Mouse (Mus musculus): ENCODE data around the gene Trpv6. TPM values are rescaled to one million over a fixed set of nuclear protein-coding genes. Genes with fewer than 3 reads are reported as not detected.

Trpv6 gene
- polyA plus RNA-seq, 1 experiment: 0.26 TPM

- no peak for TF ChIP-seq POLR2A (IDR thresholded peaks at IDR 0.05; ENCODE audit: borderline replicate concordance, insufficient read depth, low read length)
- TF ChIP-seq CTCF (IDR thresholded peaks at IDR 0.05; ENCODE audit: borderline replicate concordance, insufficient read depth, low read depth, low read length): no peak
- Histone ChIP-seq H3K27me3 (ENCODE audit: control insufficient read depth, insufficient read depth, low read length) (no peaks in the 10 kb centered on the region), H3K27ac (ENCODE audit: insufficient read depth, low read length) (no peak overlapping the region), H3K4me1 (ENCODE audit: control insufficient read depth, insufficient read depth, low read length) (no peaks in the 10 kb centered on the region), H3K4me3 (replicated peaks; ENCODE audit: insufficient read depth, low read depth, low read length) (no peak overlapping the region)
- 69% methylated on average over 3 of the region's 3 CpGs for WGBS
- no peak for DNase-seq
Measured at GRCm38 (mm10) chr6:41640449-41640848, 4.2 kb upstream of the Trpv6 start.

GRCm38 (mm10) chr6:41637927-41638506 is 1.8 kb upstream of the Trpv6 start:
- Histone ChIP-seq H3K27me3 (ENCODE audit: control insufficient read depth, insufficient read depth, low read length) (no peaks in the 10 kb centered on the region), H3K27ac (ENCODE audit: insufficient read depth, low read length) (no peak overlapping the region), H3K4me3 (replicated peaks; ENCODE audit: insufficient read depth, low read depth, low read length) (no peak overlapping the region), H3K4me1 (ENCODE audit: control insufficient read depth, insufficient read depth, low read length) (no peaks in the 10 kb centered on the region)
- TF ChIP-seq CTCF (IDR thresholded peaks at IDR 0.05; ENCODE audit: borderline replicate concordance, insufficient read depth, low read depth, low read length) (no peak), POLR2A (IDR thresholded peaks at IDR 0.05; ENCODE audit: borderline replicate concordance, insufficient read depth, low read length) (no peak)
- WGBS: 82% methylated on average over 6 of the region's 6 CpGs
- DNase-seq: no peak

GRCm38 (mm10) chr6:41637393-41637792 is 1.2 kb upstream of the Trpv6 start:
- DNase-seq: no peak
- H3K4me1 ChIP-seq (ENCODE audit: control insufficient read depth, insufficient read depth, low read length): no peaks in the 10 kb centered on the region
- 43% methylated on average over 1 of the region's 1 CpGs for WGBS
- no peak overlapping the region for H3K4me3 ChIP-seq (replicated peaks; ENCODE audit: insufficient read depth, low read depth, low read length)
- TF ChIP-seq POLR2A (IDR thresholded peaks at IDR 0.05; ENCODE audit: borderline replicate concordance, insufficient read depth, low read length): no peak
- TF ChIP-seq CTCF (IDR thresholded peaks at IDR 0.05; ENCODE audit: borderline replicate concordance, insufficient read depth, low read depth, low read length): no peak
- H3K27me3 ChIP-seq (ENCODE audit: control insufficient read depth, insufficient read depth, low read length): no peaks in the 10 kb centered on the region
- no peak overlapping the region for H3K27ac ChIP-seq (ENCODE audit: insufficient read depth, low read length)

GRCm38 (mm10) chr6:41635211-41635610 is 994 bp downstream of the Trpv6 start:
- no peak overlapping the region for H3K4me3 ChIP-seq (replicated peaks; ENCODE audit: insufficient read depth, low read depth, low read length)
- H3K27me3 ChIP-seq (ENCODE audit: control insufficient read depth, insufficient read depth, low read length): no peaks in the 10 kb centered on the region
- no peaks in the 10 kb centered on the region for H3K4me1 ChIP-seq (ENCODE audit: control insufficient read depth, insufficient read depth, low read length)
- WGBS: 8% methylated on average over 1 of the region's 1 CpGs
- no peak overlapping the region for H3K27ac ChIP-seq (ENCODE audit: insufficient read depth, low read length)
- TF ChIP-seq POLR2A (IDR thresholded peaks at IDR 0.05; ENCODE audit: borderline replicate concordance, insufficient read depth, low read length) (no peak), CTCF (IDR thresholded peaks at IDR 0.05; ENCODE audit: borderline replicate concordance, insufficient read depth, low read depth, low read length) (no peak)
- no peak for DNase-seq

- 76% methylated on average over 4 of the region's 4 CpGs for WGBS
- DNase-seq: no peak
- TF ChIP-seq POLR2A (IDR thresholded peaks at IDR 0.05; ENCODE audit: borderline replicate concordance, insufficient read depth, low read length) (no peak), CTCF (IDR thresholded peaks at IDR 0.05; ENCODE audit: borderline replicate concordance, insufficient read depth, low read depth, low read length) (no peak)
- Histone ChIP-seq H3K4me3 (replicated peaks; ENCODE audit: insufficient read depth, low read depth, low read length) (no peak overlapping the region), H3K27me3 (ENCODE audit: control insufficient read depth, insufficient read depth, low read length) (no peaks in the 10 kb centered on the region), H3K27ac (ENCODE audit: insufficient read depth, low read length) (no peak overlapping the region), H3K4me1 (ENCODE audit: control insufficient read depth, insufficient read depth, low read length) (no peaks in the 10 kb centered on the region)
Measured at GRCm38 (mm10) chr6:41631549-41631948, 4.7 kb downstream of the Trpv6 start.

GRCm38 (mm10) chr6:41630791-41631190 is 5.4 kb downstream of the Trpv6 start:
- no peak overlapping the region for H3K4me3 ChIP-seq (replicated peaks; ENCODE audit: insufficient read depth, low read depth, low read length)
- no peak for DNase-seq
- H3K4me1 ChIP-seq (ENCODE audit: control insufficient read depth, insufficient read depth, low read length): no peaks in the 10 kb centered on the region
- 85% methylated on average over 2 of the region's 2 CpGs for WGBS
- H3K27ac ChIP-seq (ENCODE audit: insufficient read depth, low read length): no peak overlapping the region
- no peak for TF ChIP-seq CTCF (IDR thresholded peaks at IDR 0.05; ENCODE audit: borderline replicate concordance, insufficient read depth, low read depth, low read length)
- no peak for TF ChIP-seq POLR2A (IDR thresholded peaks at IDR 0.05; ENCODE audit: borderline replicate concordance, insufficient read depth, low read length)
- H3K27me3 ChIP-seq (ENCODE audit: control insufficient read depth, insufficient read depth, low read length): no peaks in the 10 kb centered on the region

GRCm38 (mm10) chr6:41628180-41628579 is 8.0 kb downstream of the Trpv6 start:
- no peak for DNase-seq
- Histone ChIP-seq H3K4me1 (ENCODE audit: control insufficient read depth, insufficient read depth, low read length) (no peaks in the 10 kb centered on the region), H3K27me3 (ENCODE audit: control insufficient read depth, insufficient read depth, low read length) (no peaks in the 10 kb centered on the region), H3K4me3 (replicated peaks; ENCODE audit: insufficient read depth, low read depth, low read length) (no peak overlapping the region), H3K27ac (ENCODE audit: insufficient read depth, low read length) (no peak overlapping the region)
- TF ChIP-seq POLR2A (IDR thresholded peaks at IDR 0.05; ENCODE audit: borderline replicate concordance, insufficient read depth, low read length) (no peak), CTCF (IDR thresholded peaks at IDR 0.05; ENCODE audit: borderline replicate concordance, insufficient read depth, low read depth, low read length) (no peak)
- WGBS: 89% methylated on average over 1 of the region's 1 CpGs

- 53% methylated on average over 9 of the region's 9 CpGs for WGBS
- TF ChIP-seq CTCF (IDR thresholded peaks at IDR 0.05; ENCODE audit: borderline replicate concordance, insufficient read depth, low read depth, low read length) (peak; percentile 26), POLR2A (IDR thresholded peaks at IDR 0.05; ENCODE audit: borderline replicate concordance, insufficient read depth, low read length) (no peak)
- DNase-seq: no peak
- H3K27ac ChIP-seq (ENCODE audit: insufficient read depth, low read length): no peak overlapping the region
- no peaks in the 10 kb centered on the region for H3K27me3 ChIP-seq (ENCODE audit: control insufficient read depth, insufficient read depth, low read length)
- no peaks in the 10 kb centered on the region for H3K4me1 ChIP-seq (ENCODE audit: control insufficient read depth, insufficient read depth, low read length)
- no peak overlapping the region for H3K4me3 ChIP-seq (replicated peaks; ENCODE audit: insufficient read depth, low read depth, low read length)
Measured at GRCm38 (mm10) chr6:41622661-41623060, 13.5 kb downstream of the Trpv6 start.
